Mouse (Mus musculus): ENCODE measurements around the gene Lrrc20. TPM values are rescaled to one million over a fixed set of nuclear protein-coding genes. Genes with fewer than 3 reads are reported as not detected.

Gene Lrrc20
- polyA plus RNA-seq, 2 experiments = 10.4 to 11.3 TPM

DNA sequence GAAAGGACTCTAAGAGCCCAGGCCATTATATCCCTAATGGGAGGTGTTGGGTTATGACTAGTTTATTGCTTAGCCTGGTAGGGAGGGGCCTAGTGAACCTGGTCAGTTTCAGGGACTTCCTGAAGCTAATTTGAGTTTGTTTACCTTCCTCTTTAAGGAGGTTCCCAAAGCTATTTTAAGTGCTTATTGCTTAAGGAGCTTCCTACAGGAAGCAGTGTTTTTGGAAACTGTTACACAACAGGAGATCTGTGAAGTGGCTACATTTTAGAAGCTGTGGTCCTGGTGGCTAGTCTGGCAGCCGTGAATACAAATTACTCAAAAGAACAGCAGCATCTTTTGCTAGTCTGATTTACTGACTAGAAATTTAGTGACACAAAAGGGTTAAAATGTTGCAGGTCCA, 1.3 kb upstream of the Lrrc20 start:
- Histone ChIP-seq H3K4me2 (replicated peaks; ENCODE audit: low read depth, low read length, severe bottlenecking) (no peak overlapping the region), H3K27ac (replicated peaks; ENCODE audit: low read depth, low read length) (no peak overlapping the region), H3K9me3 (ENCODE audit: control insufficient read depth, low read length) (no peaks in the 10 kb centered on the region), H3K36me3 (ENCODE audit: control insufficient read depth, insufficient read depth, low read length) (no peaks in the 10 kb centered on the region), H3K9ac (ENCODE audit: low read depth, low read length, severe bottlenecking) (no peak overlapping the region), H3K4me1 (ENCODE audit: control insufficient read depth, insufficient read depth, low read length) (peaks cover 10% of the 10 kb centered on the region), H3K4me3 (replicated peaks; ENCODE audit: low read length) (no peak overlapping the region), H3K27me3 (ENCODE audit: control insufficient read depth, insufficient read depth, low read length) (no peaks in the 10 kb centered on the region)
- WGBS = 69% methylated on average over 1 of the region's 1 CpGs
- DNase-seq (ENCODE audit: low spot score) = no peak
- TF ChIP-seq POLR2A (IDR thresholded peaks at IDR 0.05; ENCODE audit: borderline replicate concordance, extremely low read depth, insufficient read depth, insufficient read length) = no peak
- ATAC-seq (ENCODE audit: low FRiP score, low read depth) = no peak

DNA sequence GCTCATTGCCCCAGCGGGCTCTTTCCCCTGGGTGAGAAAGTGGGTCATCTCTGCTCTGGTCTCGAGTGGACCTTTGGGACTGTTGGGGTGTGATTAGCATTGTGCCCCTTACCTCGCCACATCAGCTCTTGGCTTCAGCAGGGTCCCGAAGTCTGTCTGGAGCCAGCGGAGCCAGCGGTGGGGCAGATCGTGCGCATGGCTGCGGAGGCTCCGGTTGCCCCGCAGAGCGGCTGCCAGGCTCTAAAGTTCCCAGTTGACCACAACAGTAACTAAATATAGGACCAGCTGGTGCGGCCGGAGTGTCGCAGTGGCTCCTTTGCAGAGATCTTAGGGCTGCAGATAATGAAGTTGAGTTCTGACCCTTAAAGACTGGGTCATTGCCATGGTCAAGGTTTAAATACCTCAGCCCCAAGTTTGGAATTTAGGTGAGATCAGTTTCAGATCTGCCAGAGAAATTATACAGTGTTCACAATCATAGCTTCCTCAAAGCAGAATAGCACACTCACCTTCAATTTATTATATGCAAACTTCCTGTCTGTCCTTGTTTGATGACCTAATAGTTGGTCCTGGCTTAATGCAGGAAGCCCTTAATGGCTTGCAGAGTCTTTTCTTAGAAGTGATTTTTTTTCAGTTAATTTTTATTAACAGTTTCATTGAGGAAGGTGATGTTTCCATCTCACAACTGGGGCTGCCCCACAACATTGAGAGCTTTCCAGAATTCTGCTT, 1.0 kb downstream of the Lrrc20 start:
- no peak overlapping the region for H3K27ac ChIP-seq (replicated peaks; ENCODE audit: low read depth, low read length)
- H3K4me2 ChIP-seq (replicated peaks; ENCODE audit: low read depth, low read length, severe bottlenecking) = peak overlapping the region; percentile 91
- ATAC-seq (ENCODE audit: low FRiP score, low read depth) (no peak), DNase-seq (ENCODE audit: low spot score) (no peak)
- peak overlapping the region; percentile 71 for H3K9ac ChIP-seq (ENCODE audit: low read depth, low read length, severe bottlenecking)
- WGBS = 4% methylated on average over 15 of the region's 15 CpGs
- TF ChIP-seq POLR2A (IDR thresholded peaks at IDR 0.05; ENCODE audit: borderline replicate concordance, extremely low read depth, insufficient read depth, insufficient read length) = no peak
- peaks cover 10% of the 10 kb centered on the region for H3K4me1 ChIP-seq (ENCODE audit: control insufficient read depth, insufficient read depth, low read length)
- no peaks in the 10 kb centered on the region for H3K36me3 ChIP-seq (ENCODE audit: control insufficient read depth, insufficient read depth, low read length)
- peak overlapping the region; percentile 82 for H3K4me3 ChIP-seq (replicated peaks; ENCODE audit: low read length)
- H3K9me3 ChIP-seq (ENCODE audit: control insufficient read depth, low read length) = no peaks in the 10 kb centered on the region
- H3K27me3 ChIP-seq (ENCODE audit: control insufficient read depth, insufficient read depth, low read length) = no peaks in the 10 kb centered on the region

DNA sequence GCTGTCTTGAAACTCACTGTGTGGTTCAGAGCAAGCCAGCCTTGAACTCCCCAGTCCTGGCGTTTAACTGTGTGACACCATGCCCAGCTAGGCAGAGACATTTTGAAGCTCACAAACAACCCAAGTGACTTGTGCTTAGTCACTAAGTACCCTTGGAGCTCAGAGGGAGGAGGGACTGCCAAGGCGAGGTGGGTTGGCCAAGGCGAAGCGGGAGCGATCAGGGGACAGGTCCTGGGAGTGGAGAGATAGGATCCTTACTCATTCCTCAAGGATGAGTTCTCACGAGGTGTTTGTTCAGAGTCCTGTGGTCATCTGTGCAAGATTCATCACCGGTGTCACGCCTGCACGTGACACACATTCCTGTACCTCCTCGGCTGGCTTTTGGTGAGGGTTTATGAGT, 3.9 kb downstream of the Lrrc20 start:
- H3K36me3 ChIP-seq (ENCODE audit: control insufficient read depth, insufficient read depth, low read length) = no peaks in the 10 kb centered on the region
- WGBS = 88% methylated on average over 10 of the region's 10 CpGs
- peaks cover 10% of the 10 kb centered on the region for H3K4me1 ChIP-seq (ENCODE audit: control insufficient read depth, insufficient read depth, low read length)
- H3K9me3 ChIP-seq (ENCODE audit: control insufficient read depth, low read length) = no peaks in the 10 kb centered on the region
- H3K9ac ChIP-seq (ENCODE audit: low read depth, low read length, severe bottlenecking) = no peak overlapping the region
- no peak for ATAC-seq (ENCODE audit: low FRiP score, low read depth)
- H3K27ac ChIP-seq (replicated peaks; ENCODE audit: low read depth, low read length) = no peak overlapping the region
- H3K4me2 ChIP-seq (replicated peaks; ENCODE audit: low read depth, low read length, severe bottlenecking) = no peak overlapping the region
- no peak for DNase-seq (ENCODE audit: low spot score)
- no peak for TF ChIP-seq POLR2A (IDR thresholded peaks at IDR 0.05; ENCODE audit: borderline replicate concordance, extremely low read depth, insufficient read depth, insufficient read length)
- H3K4me3 ChIP-seq (replicated peaks; ENCODE audit: low read length) = no peak overlapping the region
- no peaks in the 10 kb centered on the region for H3K27me3 ChIP-seq (ENCODE audit: control insufficient read depth, insufficient read depth, low read length)

DNA sequence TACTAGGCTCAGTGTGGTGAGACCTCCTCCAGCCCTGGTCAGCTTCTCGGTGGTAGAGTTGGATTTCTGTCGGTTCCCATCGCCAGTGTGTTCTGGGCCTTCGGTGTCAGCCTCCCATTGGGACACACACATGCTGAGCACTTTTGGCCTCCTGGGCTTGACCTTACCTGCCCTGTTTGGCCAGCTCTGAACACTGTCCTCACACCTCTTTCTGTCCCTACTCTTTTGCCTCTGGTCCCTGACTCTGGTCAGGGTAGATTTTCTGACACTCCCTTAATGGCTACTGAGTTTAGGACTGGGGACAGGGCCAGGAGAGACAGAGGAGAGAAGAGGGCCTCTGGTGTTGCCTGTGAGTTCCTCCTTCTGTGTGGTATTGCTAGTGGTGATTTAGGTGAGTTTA, 4.3 kb downstream of the Lrrc20 start:
- no peaks in the 10 kb centered on the region for H3K27me3 ChIP-seq (ENCODE audit: control insufficient read depth, insufficient read depth, low read length)
- no peak overlapping the region for H3K4me3 ChIP-seq (replicated peaks; ENCODE audit: low read length)
- no peak for DNase-seq (ENCODE audit: low spot score)
- WGBS = 91% methylated on average over 4 of the region's 4 CpGs
- no peaks in the 10 kb centered on the region for H3K36me3 ChIP-seq (ENCODE audit: control insufficient read depth, insufficient read depth, low read length)
- H3K4me1 ChIP-seq (ENCODE audit: control insufficient read depth, insufficient read depth, low read length) = peaks cover 10% of the 10 kb centered on the region
- no peak for ATAC-seq (ENCODE audit: low FRiP score, low read depth)
- TF ChIP-seq POLR2A (IDR thresholded peaks at IDR 0.05; ENCODE audit: borderline replicate concordance, extremely low read depth, insufficient read depth, insufficient read length) = no peak
- H3K4me2 ChIP-seq (replicated peaks; ENCODE audit: low read depth, low read length, severe bottlenecking) = no peak overlapping the region
- H3K27ac ChIP-seq (replicated peaks; ENCODE audit: low read depth, low read length) = no peak overlapping the region
- H3K9ac ChIP-seq (ENCODE audit: low read depth, low read length, severe bottlenecking) = no peak overlapping the region
- H3K9me3 ChIP-seq (ENCODE audit: control insufficient read depth, low read length) = no peaks in the 10 kb centered on the region

DNA sequence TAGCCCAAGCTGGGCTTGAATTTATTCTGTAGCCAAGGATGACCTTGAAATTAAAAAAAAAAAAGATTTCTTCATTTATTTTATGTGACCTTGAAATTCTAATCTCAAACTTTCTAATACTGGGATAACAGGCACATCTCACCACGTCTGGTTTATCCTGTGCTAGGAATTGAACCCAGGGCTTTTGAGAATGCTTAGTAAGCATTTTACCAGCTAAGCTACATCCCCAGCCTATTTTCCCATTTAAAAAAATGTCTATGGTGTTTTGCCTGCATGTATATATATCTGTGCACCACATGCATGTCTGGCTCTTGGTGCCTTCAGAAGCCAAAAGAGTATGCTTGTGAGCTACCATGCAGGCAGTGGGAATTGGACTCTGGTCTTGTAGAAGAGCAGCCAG, 4.9 kb downstream of the Lrrc20 start:
- Histone ChIP-seq H3K27ac (replicated peaks; ENCODE audit: low read depth, low read length) (no peak overlapping the region), H3K4me1 (ENCODE audit: control insufficient read depth, insufficient read depth, low read length) (peaks cover 7% of the 10 kb centered on the region; the same call in 1 of the 2 replicates), H3K9me3 (ENCODE audit: control insufficient read depth, low read length) (no peaks in the 10 kb centered on the region), H3K4me2 (replicated peaks; ENCODE audit: low read depth, low read length, severe bottlenecking) (no peak overlapping the region), H3K27me3 (ENCODE audit: control insufficient read depth, insufficient read depth, low read length) (no peaks in the 10 kb centered on the region), H3K4me3 (replicated peaks; ENCODE audit: low read length) (no peak overlapping the region), H3K36me3 (ENCODE audit: control insufficient read depth, insufficient read depth, low read length) (no peaks in the 10 kb centered on the region), H3K9ac (ENCODE audit: low read depth, low read length, severe bottlenecking) (no peak overlapping the region)
- ATAC-seq (ENCODE audit: low FRiP score, low read depth) = no peak
- 67% methylated on average over 1 of the region's 1 CpGs for WGBS
- no peak for TF ChIP-seq POLR2A (IDR thresholded peaks at IDR 0.05; ENCODE audit: borderline replicate concordance, extremely low read depth, insufficient read depth, insufficient read length)
- no peak for DNase-seq (ENCODE audit: low spot score)

All from limb, embryonic 14.5 days (tissue).